ENCODE assay signal across 9 mouse cellular contexts in the genomic region with DNA sequence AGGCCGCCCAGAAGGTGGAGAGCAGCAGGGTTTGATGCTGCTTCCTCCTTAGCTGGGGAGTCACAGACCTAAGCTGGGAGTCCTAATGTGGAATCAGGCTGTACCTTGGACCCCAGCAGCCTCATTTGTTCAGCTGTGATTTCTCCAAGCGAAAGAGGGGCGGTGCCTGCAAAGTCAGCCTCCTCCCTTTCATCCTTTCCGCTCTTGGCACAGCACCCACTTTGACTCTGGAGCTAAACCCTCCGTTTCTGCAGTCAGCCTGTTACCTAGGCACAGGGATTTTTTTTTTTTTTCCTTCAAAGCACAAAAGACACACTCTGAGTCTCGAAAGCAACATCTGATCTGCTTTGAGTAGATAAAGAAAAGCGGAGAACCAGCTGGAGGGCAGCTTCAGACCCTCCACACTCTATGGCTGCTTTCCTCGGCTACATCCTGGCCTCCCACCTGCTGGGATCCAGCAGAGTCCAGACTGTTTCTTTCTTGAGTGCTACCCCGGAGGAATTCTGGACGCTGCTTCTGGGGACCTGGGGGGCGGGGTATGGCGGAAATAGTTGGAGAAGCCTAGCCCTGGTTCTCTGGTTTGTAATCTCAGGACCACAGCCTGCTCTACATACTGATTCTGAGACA. TPM values are rescaled to one million over a fixed set of nuclear protein-coding genes. Genes with fewer than 3 reads are reported as not detected.
A peak's percentile ranks its signal among the peaks of the same experiment; 100 is the strongest.
DNase-seq lines count a peak whose midpoint lies in the region; ATAC-seq and TF ChIP-seq lines count a peak whose summit lies in the region.
"Had no signal": no experiment of that assay in that cellular context is flagged by ENCODE, and none has a peak within 500 bp of the region (broad histone marks: within the 10 kb centered on the region; RNA-seq: fewer than 3 reads in every experiment).

No protein-coding gene starts in this region.

- H3K9ac ChIP-seq in intestine, postnatal 0 days (ENCODE audit: low read depth, low read length) = peak overlapping the region; percentile 31
- no peak overlapping the region for H3K9ac ChIP-seq in limb, embryonic 15.5 days
- H3K9ac ChIP-seq in midbrain, embryonic 15.5 days = no peak overlapping the region; the same call in 1 of the 2 replicates

- peak overlapping the region; percentile 21 for H3K4me3 ChIP-seq in intestine, postnatal 0 days (ENCODE audit: low read depth, low read length)
- H3K4me3 ChIP-seq in limb, embryonic 15.5 days = peak overlapping the region; percentile 16
- 0 out of 2 replicates have a peak overlapping the region, but pooled peaks have one; percentile 6 for H3K4me3 ChIP-seq in midbrain, embryonic 15.5 days

- no peaks in the 10 kb centered on the region for H3K36me3 ChIP-seq in intestine, postnatal 0 days (ENCODE audit: control insufficient read depth, insufficient read depth)
- no peaks in the 10 kb centered on the region for H3K36me3 ChIP-seq in limb, embryonic 15.5 days
- no peaks in the 10 kb centered on the region for H3K36me3 ChIP-seq in midbrain, embryonic 15.5 days (replicated peaks)

- peak; percentile 90 for ATAC-seq in intestine, postnatal 0 days
- ATAC-seq in limb, embryonic 15.5 days (ENCODE audit: insufficient number of reproducible peaks, low FRiP score, low TSS enrichment, low read depth) = no peak
- 0 out of 2 replicates have a peak, but pooled peaks have one; percentile 54 for ATAC-seq in midbrain, embryonic 15.5 days (replicated peaks)

- 7% methylated on average over 12 of the region's 12 CpGs for WGBS in intestine, postnatal 0 days
- WGBS in limb, embryonic 15.5 days = 5% methylated on average over 12 of the region's 12 CpGs
- 10% methylated on average over 12 of the region's 12 CpGs for WGBS in midbrain, embryonic 15.5 days

- peaks cover 7% of the 10 kb centered on the region; the same call in 1 of the 2 replicates for H3K4me1 ChIP-seq in intestine, postnatal 0 days (replicated peaks; ENCODE audit: control insufficient read depth, insufficient read depth, low read length)
- H3K4me1 ChIP-seq in limb, embryonic 15.5 days = peaks cover 17% of the 10 kb centered on the region
- H3K4me1 ChIP-seq in midbrain, embryonic 15.5 days = peaks cover 15% of the 10 kb centered on the region

- TF ChIP-seq CTCF in intestine, postnatal 0 days (IDR thresholded peaks at IDR 0.05; ENCODE audit: low read depth) = peak; percentile 21; the same call in 1 of the 2 replicates

- H3K4me2 ChIP-seq in intestine, postnatal 0 days (replicated peaks; ENCODE audit: low read depth) = peak overlapping the region; percentile 62
- H3K4me2 ChIP-seq in limb, embryonic 15.5 days = peak overlapping the region; percentile 42
- H3K4me2 ChIP-seq in midbrain, embryonic 15.5 days = peak overlapping the region; percentile 44

- H3K9me3 ChIP-seq in intestine, postnatal 0 days (ENCODE audit: control insufficient read depth) = no peaks in the 10 kb centered on the region
- no peaks in the 10 kb centered on the region for H3K9me3 ChIP-seq in limb, embryonic 15.5 days
- no peaks in the 10 kb centered on the region for H3K9me3 ChIP-seq in midbrain, embryonic 15.5 days

- peak; percentile 78 to 84 for DNase-seq in adrenal gland, adult (ENCODE audit: inconsistent age in 2 of 2, low spot score in 1 of 2)
- DNase-seq in adrenal gland, postnatal 4 days (ENCODE audit: low spot score in 2 of 2) = no peak
- peak; percentile 81 to 83 for DNase-seq in cerebellum, postnatal 10 days
- DNase-seq in heart, adult 18-20 months = peak; percentile 57 to 63
- peak; percentile 75 for DNase-seq in yolk sac, embryonic 10.5 days (ENCODE audit: low spot score)

- H3K27me3 ChIP-seq in intestine, postnatal 0 days (replicated peaks; ENCODE audit: control insufficient read depth, insufficient read depth, low read length) = no peaks in the 10 kb centered on the region
- no peaks in the 10 kb centered on the region for H3K27me3 ChIP-seq in limb, embryonic 15.5 days
- H3K27me3 ChIP-seq in midbrain, embryonic 15.5 days (replicated peaks) = no peaks in the 10 kb centered on the region

- peak overlapping the region; percentile 37; the same call in 1 of the 2 replicates for H3K27ac ChIP-seq in intestine, postnatal 0 days (ENCODE audit: low read depth, low read length)
- H3K27ac ChIP-seq in limb, embryonic 15.5 days = 0 out of 2 replicates have a peak overlapping the region, but pooled peaks have one; percentile 11
- peak overlapping the region; percentile 61 for H3K27ac ChIP-seq in midbrain, embryonic 15.5 days

RNA-seq across cellular contexts. Expression of gene Fabp6, which starts 25.1 kb away (rescaled TPM):
- total RNA-seq in adrenal gland, postnatal 4 days (2021) = not detected
- total RNA-seq in heart, adult 18-20 months (2021) = not detected
- 88.4 and 127 TPM in 2 replicates for polyA plus RNA-seq in intestine, postnatal 0 days (2015; fragmentation: Nextera tagmentation; extraction: Ambion mirVana)
- polyA plus RNA-seq in limb, embryonic 15.5 days (2015; fragmentation: Nextera tagmentation; extraction: Ambion mirVana) = 0.59 and 2.1 TPM in 2 replicates
- not detected in 2 replicates for polyA plus RNA-seq in midbrain, embryonic 15.5 days (2015; fragmentation: Nextera tagmentation; extraction: Ambion mirVana)
- total RNA-seq: neutrophil, adult 5-6 weeks had no signal

RNA-seq across cellular contexts. Expression of gene 4933415A04Rik, which starts 39.6 kb away (rescaled TPM):
- 1 to 10 TPM; 3.7 to 4.0 TPM for total RNA-seq in adrenal gland, postnatal 4 days (2021)
- under 1 TPM; 0.20 to 0.36 TPM for total RNA-seq in heart, adult 18-20 months (2021)
- polyA plus RNA-seq in intestine, postnatal 0 days (2015; fragmentation: Nextera tagmentation; extraction: Ambion mirVana) = 5.3 and 7.9 TPM in 2 replicates
- 2.2 and 2.8 TPM in 2 replicates for polyA plus RNA-seq in limb, embryonic 15.5 days (2015; fragmentation: Nextera tagmentation; extraction: Ambion mirVana)
- polyA plus RNA-seq in midbrain, embryonic 15.5 days (2015; fragmentation: Nextera tagmentation; extraction: Ambion mirVana) = 4.1 and 4.2 TPM in 2 replicates

RNA-seq across cellular contexts. Expression of gene Pwwp2a, which starts 55.4 kb away (rescaled TPM):
- 10 to 100 TPM; 51.0 to 53.4 TPM for total RNA-seq in adrenal gland, postnatal 4 days (2021)
- 10 to 100 TPM; 14.9 to 16.4 TPM for total RNA-seq in heart, adult 18-20 months (2021)
- 12.1 and 12.5 TPM in 2 replicates for polyA plus RNA-seq in intestine, postnatal 0 days (2015; fragmentation: Nextera tagmentation; extraction: Ambion mirVana)
- polyA plus RNA-seq in limb, embryonic 15.5 days (2015; fragmentation: Nextera tagmentation; extraction: Ambion mirVana) = 14.5 and 22.7 TPM in 2 replicates
- polyA plus RNA-seq in midbrain, embryonic 15.5 days (2015; fragmentation: Nextera tagmentation; extraction: Ambion mirVana) = 29.0 and 33.1 TPM in 2 replicates

Comparison
In these comparisons a context has a peak if more than half of its experiments do, and no peak if none do; other contexts are left out.
1. DNase-seq: peak in adrenal gland, adult (2 of 2), cerebellum, postnatal 10 days (2 of 2), heart, adult 18-20 months (2 of 2) and yolk sac, embryonic 10.5 days (single experiment); none in adrenal gland, postnatal 4 days (0 of 2).
2. H3K27ac ChIP-seq: peak in every context shown above with its lines; median percentile 61 in midbrain, embryonic 15.5 days; 37 in intestine, postnatal 0 days; 11 in limb, embryonic 15.5 days.
3. RNA of gene Fabp6, which starts 25.1 kb away (polyA plus RNA-seq): 88.4 to 127 TPM in intestine, postnatal 0 days; 0.59 to 2.1 TPM in limb, embryonic 15.5 days and not detected in midbrain, embryonic 15.5 days; every median in the first group is over 10 times any median in the second.
4. Peak in every context shown above with its lines, with median percentiles within 50 percentile points of each other: H3K4me2 ChIP-seq and H3K4me3 ChIP-seq.